Comparison of ENCODE assay signal across 26 mouse cellular contexts in the genomic region with DNA sequence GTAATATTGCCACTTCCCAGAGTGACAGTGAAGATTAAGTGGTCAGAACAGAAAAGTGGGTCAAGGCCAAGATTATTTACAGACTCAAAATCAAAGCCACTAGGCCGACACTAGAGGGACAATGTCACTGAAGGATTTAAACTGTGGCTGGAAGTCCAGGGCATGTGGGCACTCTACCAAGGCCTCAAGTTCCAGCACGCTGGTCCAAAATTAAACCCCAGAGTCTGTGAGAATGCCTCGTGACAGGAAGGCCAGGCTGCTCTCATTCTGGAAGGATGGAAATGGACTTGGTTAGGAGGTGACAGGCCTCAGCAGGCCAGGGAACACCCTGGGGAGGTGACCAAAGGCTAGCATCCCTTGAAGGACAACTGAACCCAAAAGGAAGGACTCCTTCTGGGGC. TPM values are rescaled to one million over a fixed set of nuclear protein-coding genes. Genes with fewer than 3 reads are reported as not detected.
DNase-seq lines count a peak whose midpoint lies in the region; ATAC-seq and TF ChIP-seq lines count a peak whose summit lies in the region.
"Had no signal": no experiment of that assay in that cellular context is flagged by ENCODE, and none has a peak within 500 bp of the region (broad histone marks: within the 10 kb centered on the region; RNA-seq: fewer than 3 reads in every experiment).

No protein-coding gene starts in this region.

- H3K79me2 ChIP-seq in heart, adult 2 months (replicated peaks; ENCODE audit: control insufficient read depth, insufficient read depth, low read length) = no peaks in the 10 kb centered on the region

- no peak overlapping the region for H3K4me3 ChIP-seq in gastrocnemius, adult 2 months
- no peak overlapping the region for H3K4me3 ChIP-seq in heart, adult 2 months
- no peak overlapping the region for H3K4me3 ChIP-seq in heart, embryonic 10.5 days
- H3K4me3 ChIP-seq: embryonic facial prominence, embryonic 12.5 days; heart, embryonic 13.5 days; hindbrain, embryonic 12.5 days had no signal

- no peaks in the 10 kb centered on the region for H3K27me3 ChIP-seq in heart, adult 2 months (ENCODE audit: control insufficient read depth, insufficient read depth, low read length)
- H3K27me3 ChIP-seq in heart, embryonic 10.5 days (ENCODE audit: insufficient read depth, poor library complexity, severe bottlenecking) = peaks cover 31% of the 10 kb centered on the region
- H3K27me3 ChIP-seq: embryonic facial prominence, embryonic 12.5 days; hindbrain, embryonic 12.5 days had no signal

- no peaks in the 10 kb centered on the region for H3K36me3 ChIP-seq in heart, adult 2 months (ENCODE audit: control insufficient read depth, insufficient read depth, low read length)
- H3K36me3 ChIP-seq in heart, embryonic 10.5 days = no peaks in the 10 kb centered on the region
- H3K36me3 ChIP-seq: embryonic facial prominence, embryonic 12.5 days; heart, embryonic 13.5 days; hindbrain, embryonic 12.5 days had no signal

- no peak for TF ChIP-seq POLR2A in heart, adult 2 months (IDR thresholded peaks at IDR 0.05; ENCODE audit: insufficient read depth, low read depth, low read length)

- intact Hi-C loops in gastrocnemius, adult 2 months (cut with DNase I) = no loop called here
- intact Hi-C loops in gastrocnemius, postnatal 14 days (cut with DNase I; ENCODE audit: low total_unique reads) = no loop called here
- intact Hi-C loops in heart, adult 2 months (cut with DNase I) = loop anchor here (5.0 kb wide), 1 partner anchor 36 kb away; no protein-coding TSS in a partner anchor

- H3K9ac ChIP-seq in heart, adult 2 months (ENCODE audit: low read depth, low read length) = no peak overlapping the region
- H3K9ac ChIP-seq: embryonic facial prominence, embryonic 12.5 days; heart, embryonic 13.5 days; hindbrain, embryonic 12.5 days had no signal

- TF ChIP-seq CTCF in gastrocnemius, adult 2 months (IDR thresholded peaks at IDR 0.05) = peak; percentile 45
- TF ChIP-seq CTCF in heart, adult 2 months (IDR thresholded peaks at IDR 0.05) = peak; percentile 47; the same call in 1 of the 2 replicates

- H3K27ac ChIP-seq in gastrocnemius, adult 2 months = peak overlapping the region; percentile 40
- no peak overlapping the region for H3K27ac ChIP-seq in heart, adult 2 months
- no peak overlapping the region for H3K27ac ChIP-seq in heart, embryonic 10.5 days
- H3K27ac ChIP-seq: embryonic facial prominence, embryonic 12.5 days; heart, embryonic 13.5 days; hindbrain, embryonic 12.5 days; kidney, postnatal 0 days had no signal

- WGBS in heart, adult 2 months = 34% methylated on average over 3 of the region's 3 CpGs
- WGBS in heart, embryonic 10.5 days = 71% methylated on average over 3 of the region's 3 CpGs

- 0 out of 2 replicates have a peak, but pooled peaks have one; percentile 63 for TF ChIP-seq EP300 in heart, adult 2 months (IDR thresholded peaks at IDR 0.05; ENCODE audit: insufficient read depth, low read depth, low read length)

- no peaks in the 10 kb centered on the region for H3K9me3 ChIP-seq in heart, embryonic 10.5 days
- H3K9me3 ChIP-seq: embryonic facial prominence, embryonic 12.5 days; heart, embryonic 13.5 days; hindbrain, embryonic 12.5 days had no signal

- ATAC-seq in CD4-positive, CD25-positive, alpha-beta regulatory T cell, adult 4 months = no peak
- ATAC-seq: forebrain, embryonic 16.5 days; hindbrain, embryonic 16.5 days; inflammation-experienced regulatory T-cells, adult 6 months; intestine, postnatal 0 days had no signal

- DNase-seq in gastrocnemius, adult 2 months = peak; percentile 74
- DNase-seq in gastrocnemius, postnatal 14 days = no peak
- DNase-seq in heart, adult 2 months = peak; percentile 30 to 67
- DNase-seq in heart, embryonic 10.5 days (ENCODE audit: low spot score) = no peak
- peak; percentile 49 for DNase-seq in gastrocnemius, postnatal 25 days
- DNase-seq in heart, postnatal 4 days = peak; percentile 17
- DNase-seq: adrenal gland, adult 2 months; cerebellum, adult 11-12 months; cerebellum, adult 9-10 months; cerebellum, postnatal 25 days; kidney, adult 8-10 months had no signal

- H3K4me1 ChIP-seq in heart, adult 2 months (ENCODE audit: control insufficient read depth, insufficient read depth, low read length) = no peaks in the 10 kb centered on the region
- H3K4me1 ChIP-seq in heart, embryonic 10.5 days = no peaks in the 10 kb centered on the region
- H3K4me1 ChIP-seq: heart, embryonic 13.5 days; hindbrain, embryonic 12.5 days had no signal

RNA-seq across cellular contexts. Expression of gene Alx4, which starts 33.4 kb away (rescaled TPM):
- total RNA-seq in gastrocnemius, adult 2 months (2021) = under 1 TPM; 0.08 to 0.67 TPM
- total RNA-seq in gastrocnemius, postnatal 14 days (2021) = under 1 TPM; 0.40 to 0.51 TPM
- under 1 TPM; 0.31 to 0.34 TPM for total RNA-seq in heart, adult 2 months (2021)
- 0.15 and 0.29 TPM in 2 replicates for polyA plus RNA-seq in heart, adult 2 months (2012; rRNA removed)
- 0.83 and 3.6 TPM in 2 replicates for polyA plus RNA-seq in heart, embryonic 10.5 days (2016; fragmentation: Nextera tagmentation; extraction: Ambion mirVana)
- total RNA-seq in gastrocnemius, postnatal 25 days (2021) = under 1 TPM; 0.33 to 0.56 TPM
- total RNA-seq in heart, postnatal 4 days (2021) = under 1 TPM; 0.09 to 0.21 TPM
- not detected for polyA plus RNA-seq in CD4-positive, CD25-positive, alpha-beta regulatory T cell, adult 4 months (2017; shearing (Covaris generic))
- polyA plus RNA-seq: heart, postnatal 0 days; intestine, postnatal 0 days had no signal

RNA-seq across cellular contexts. Expression of gene Gm10803, which starts 48.4 kb away (rescaled TPM):
- not detected for total RNA-seq in gastrocnemius, adult 2 months (2021)
- total RNA-seq in gastrocnemius, postnatal 14 days (2021) = not detected
- total RNA-seq in heart, adult 2 months (2021) = not detected
- not detected in 2 replicates for polyA plus RNA-seq in heart, adult 2 months (2012; rRNA removed)
- not detected in 2 replicates for polyA plus RNA-seq in heart, embryonic 10.5 days (2016; fragmentation: Nextera tagmentation; extraction: Ambion mirVana)
- not detected for total RNA-seq in gastrocnemius, postnatal 25 days (2021)
- total RNA-seq in heart, postnatal 4 days (2021) = not detected
- polyA plus RNA-seq in CD4-positive, CD25-positive, alpha-beta regulatory T cell, adult 4 months (2017; shearing (Covaris generic)) = not detected
- total RNA-seq: adrenal gland, adult 2 months; adrenal gland, postnatal 4 days; ES-E14 had no signal
- polyA plus RNA-seq: adrenal gland, adult 2 months; cortical plate, adult 2 months; embryonic facial prominence, embryonic 12.5 days; forebrain, embryonic 11.5 days; forebrain, embryonic 16.5 days; frontal cortex, adult 2 months; heart, embryonic 13.5 days; heart, postnatal 0 days; hindbrain, embryonic 12.5 days; hindbrain, embryonic 16.5 days; inflammation-experienced regulatory T-cells, adult 6 months; intestine, postnatal 0 days; kidney, postnatal 0 days had no signal

Comparison
In these comparisons a context has a peak if more than half of its experiments do, and no peak if none do; other contexts are left out.
1. DNase-seq: peak in gastrocnemius, adult 2 months (single experiment), heart, adult 2 months (2 of 2), gastrocnemius, postnatal 25 days (single experiment) and heart, postnatal 4 days (single experiment); none in gastrocnemius, postnatal 14 days (single experiment) and heart, embryonic 10.5 days (single experiment).